Mouse (Mus musculus) liver, embryonic 11.5 days (tissue): ENCODE measurements around the gene Dock4. TPM values are rescaled to one million over a fixed set of nuclear protein-coding genes. Genes with fewer than 3 reads are reported as not detected.

Source experiments
- ATAC-seq: fragments of 200-750 bp; cut with Nextera tagmentation; replicated peaks from 2 replicates; pipeline ENCODE4 v1.8.0; 2017; ENCODE audit warnings: moderate number of reproducible peaks, mild to moderate bottlenecking, moderate TSS enrichment, moderate library complexity; ENCODE audit not compliant: low FRiP score
- DNase-seq: peaks from one replicate; pipeline ENCODE4 v3.0.0-alpha.2; 2017; ENCODE audit warnings: low spot score
- H3K27ac ChIP-seq: fragments of 300-500 bp; sonication (generic); 2 replicates; pipeline ENCODE4 v1.5.1; 2014; ENCODE audit warnings: mild to moderate bottlenecking, low read depth, low read length, control low read depth
- H3K27me3 ChIP-seq: fragments of 300-500 bp; sonication (generic); replicated peaks from 2 replicates; pipeline ENCODE4 v1.6.1; 2014; ENCODE audit warnings: low read length, mixed read lengths; ENCODE audit not compliant: control insufficient read depth, insufficient read depth
- H3K36me3 ChIP-seq: fragments of 300-500 bp; sonication (generic); 2 replicates; pipeline ENCODE4 v1.6.1; 2014; ENCODE audit warnings: mild to moderate bottlenecking, low read length, moderate library complexity, mixed read lengths; ENCODE audit not compliant: control insufficient read depth, insufficient read depth
- H3K4me1 ChIP-seq: fragments of 300-500 bp; sonication (generic); replicated peaks from 2 replicates; pipeline ENCODE4 v1.6.1; 2014; ENCODE audit warnings: low read length, mixed read lengths; ENCODE audit not compliant: control insufficient read depth, insufficient read depth
- H3K4me2 ChIP-seq: fragments of 300-500 bp; sonication (generic); 2 replicates; pipeline ENCODE4 v1.6.1; 2014; ENCODE audit warnings: mild to moderate bottlenecking, control low read depth, moderate library complexity
- H3K4me3 ChIP-seq: fragments of 300-500 bp; sonication (generic); 2 replicates; pipeline ENCODE4 v1.5.1; 2014; ENCODE audit warnings: low read depth, low read length, control low read depth
- H3K9ac ChIP-seq: fragments of 300-500 bp; sonication (generic); 2 replicates; pipeline ENCODE4 v1.6.1; 2014; ENCODE audit warnings: low read depth, low read length, control low read depth
- H3K9me3 ChIP-seq: fragments of 300-500 bp; sonication (generic); 2 replicates; pipeline ENCODE4 v1.6.1; 2016; ENCODE audit warnings: low read length, inconsistent platforms, mixed read lengths; ENCODE audit not compliant: control insufficient read depth
- WGBS: fragments of 180-500 bp; shearing (Covaris S2); extraction: QIAGEN DNeasy Blood & Tissue Kit; methylation state at CpG from one replicate; pipeline ENCODE4 v1.1.7; 2014; 5-methylcytosine and 5-hydroxymethylcytosine counted together
- polyA plus RNA-seq: library from polyadenylated mRNA; unstranded; fragments of >200 nt; fragmentation: Nextera tagmentation; extraction: Ambion mirVana; gene quantifications from 2 replicates; pipeline ENCODE4 v1.2.1, GENCODE M21; 2014

Dock4 gene
- polyA plus RNA-seq, 1 experiment from 2014 or later, result 4.4 TPM

DNA sequence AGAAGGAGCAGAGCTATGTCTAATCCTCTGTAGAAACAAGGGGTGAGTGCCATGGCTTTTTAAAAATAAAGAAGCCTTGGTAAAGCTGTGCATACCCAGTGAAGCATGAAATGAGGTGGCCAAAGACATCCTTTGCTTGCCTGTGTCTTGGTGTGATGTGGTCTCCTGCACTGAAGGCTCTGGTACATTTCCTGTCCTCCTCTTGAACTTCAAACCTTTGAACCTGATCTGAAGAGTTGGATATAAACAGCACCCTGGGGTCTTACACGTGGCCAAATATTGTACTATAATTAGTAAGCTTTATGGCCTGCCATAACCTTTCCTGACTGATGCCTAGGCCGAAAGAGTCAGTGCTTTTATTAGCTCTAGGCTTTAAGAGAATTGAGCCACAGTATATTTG, 134.6 kb downstream of the Dock4 start:
- no peaks in the 10 kb centered on the region for H3K36me3 ChIP-seq

DNA sequence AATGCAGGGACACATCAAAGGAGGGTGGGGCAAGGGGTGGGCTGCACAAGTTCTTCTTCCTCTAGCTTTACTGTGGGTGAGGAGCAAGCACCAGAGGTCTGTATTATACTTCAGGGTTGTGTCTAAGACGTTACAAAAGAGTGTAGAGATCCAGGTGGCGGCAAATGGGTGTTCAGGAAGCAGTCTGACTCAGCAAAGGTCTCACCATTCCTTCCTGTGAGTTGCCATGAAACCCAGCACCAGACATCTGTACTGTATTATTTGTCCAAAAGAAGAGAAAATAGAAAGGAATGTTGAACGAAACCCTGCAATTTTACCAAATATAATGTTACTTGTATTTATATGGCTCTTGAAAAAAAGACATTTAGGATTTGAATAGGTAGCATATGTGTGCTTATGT, 135.3 kb downstream of the Dock4 start:
- no peaks in the 10 kb centered on the region for H3K4me1 ChIP-seq
- no peak for DNase-seq
- no peaks in the 10 kb centered on the region for H3K9me3 ChIP-seq

More for the DNA sequence above, 134.6 kb downstream of the Dock4 start:
- Histone ChIP-seq H3K9me3 (no peaks in the 10 kb centered on the region), H3K4me3 (no peak overlapping the region), H3K27me3 (no peaks in the 10 kb centered on the region), H3K4me1 (no peaks in the 10 kb centered on the region), H3K27ac (no peak overlapping the region), H3K4me2 (no peak overlapping the region), H3K9ac (no peak overlapping the region)
- ATAC-seq (no peak), DNase-seq (no peak)
- 63% methylated on average over 2 of the region's 2 CpGs for whole genome bisulfite sequencing

DNA sequence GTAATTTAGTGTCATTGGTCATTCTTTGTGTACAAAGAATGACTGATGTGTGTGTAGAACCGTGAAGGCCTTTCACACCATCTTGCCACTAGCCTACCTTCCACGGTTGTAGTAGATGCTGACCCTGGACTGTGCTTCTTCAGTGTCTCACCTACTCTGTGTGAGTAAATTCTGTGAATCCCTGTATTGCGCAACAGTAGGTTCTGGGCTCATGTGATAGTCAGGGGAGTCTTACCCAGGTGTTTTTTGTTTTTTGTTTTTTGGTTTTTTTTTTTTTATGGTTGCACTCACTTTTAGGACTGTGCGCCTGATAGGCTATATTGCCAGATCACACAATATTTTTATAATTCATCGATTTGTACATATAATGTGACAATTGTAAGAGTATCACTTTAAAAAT, 136.3 kb downstream of the Dock4 start:
- WGBS, result 82% methylated on average over 5 of the region's 5 CpGs

More for the DNA sequence above, 135.3 kb downstream of the Dock4 start:
- no peak overlapping the region for H3K4me3 ChIP-seq
- 58% methylated on average over 3 of the region's 3 CpGs for WGBS
- no peaks in the 10 kb centered on the region for H3K36me3 ChIP-seq
- H3K4me2 ChIP-seq, result no peak overlapping the region
- ATAC-seq, result no peak
- H3K9ac ChIP-seq, result no peak overlapping the region
- no peaks in the 10 kb centered on the region for H3K27me3 ChIP-seq
- no peak overlapping the region for H3K27ac ChIP-seq

DNA sequence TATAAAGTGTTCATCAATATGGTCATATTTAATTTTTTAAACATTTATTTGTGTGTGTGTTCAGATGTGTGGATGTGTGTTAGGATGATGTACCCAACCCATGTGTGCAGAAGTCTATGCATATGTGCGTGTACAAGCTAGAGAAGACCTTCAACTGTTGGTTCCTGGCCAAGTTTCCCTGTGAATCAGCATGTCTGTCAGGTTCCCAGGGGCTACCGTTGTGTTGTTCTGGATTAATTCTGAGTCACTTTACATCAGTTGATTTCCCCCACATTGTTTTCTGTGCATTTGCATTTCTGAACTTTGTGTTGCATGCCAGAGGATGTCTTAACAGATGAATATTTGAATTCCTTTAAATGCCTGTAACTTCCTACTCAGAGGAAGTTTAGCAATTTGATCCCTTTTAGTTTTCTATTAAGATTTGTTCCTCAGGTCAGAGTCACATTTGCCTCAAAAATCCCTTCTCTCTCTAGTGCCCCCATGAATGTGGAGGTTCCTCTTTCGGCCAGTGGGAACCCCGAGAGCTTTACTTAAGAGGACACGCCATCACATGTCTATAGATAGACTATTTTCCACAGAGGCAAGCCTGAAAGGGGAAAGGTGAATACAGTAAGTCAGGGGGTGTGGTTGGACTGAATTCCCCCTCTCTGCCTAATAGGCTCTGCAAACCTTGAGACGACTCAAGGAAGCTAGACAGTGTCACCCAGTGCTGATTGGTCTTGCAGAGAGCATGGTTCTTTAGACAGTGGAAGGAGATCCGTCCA, 139.0 kb downstream of the Dock4 start:
- Histone ChIP-seq H3K4me1 (no peaks in the 10 kb centered on the region), H3K9ac (no peak overlapping the region), H3K36me3 (no peaks in the 10 kb centered on the region), H3K27ac (no peak overlapping the region), H3K4me2 (no peak overlapping the region), H3K4me3 (no peak overlapping the region), H3K9me3 (no peaks in the 10 kb centered on the region), H3K27me3 (no peaks in the 10 kb centered on the region)
- DNase-seq (no peak), ATAC-seq (no peak)
- WGBS, result 77% methylated on average over 7 of the region's 7 CpGs

More for the DNA sequence above, 136.3 kb downstream of the Dock4 start:
- no peak for ATAC-seq
- Histone ChIP-seq H3K27ac (no peak overlapping the region), H3K9me3 (no peaks in the 10 kb centered on the region), H3K36me3 (no peaks in the 10 kb centered on the region), H3K4me3 (no peak overlapping the region), H3K9ac (no peak overlapping the region), H3K4me2 (no peak overlapping the region), H3K4me1 (no peaks in the 10 kb centered on the region), H3K27me3 (no peaks in the 10 kb centered on the region)
- no peak for DNase-seq

DNA sequence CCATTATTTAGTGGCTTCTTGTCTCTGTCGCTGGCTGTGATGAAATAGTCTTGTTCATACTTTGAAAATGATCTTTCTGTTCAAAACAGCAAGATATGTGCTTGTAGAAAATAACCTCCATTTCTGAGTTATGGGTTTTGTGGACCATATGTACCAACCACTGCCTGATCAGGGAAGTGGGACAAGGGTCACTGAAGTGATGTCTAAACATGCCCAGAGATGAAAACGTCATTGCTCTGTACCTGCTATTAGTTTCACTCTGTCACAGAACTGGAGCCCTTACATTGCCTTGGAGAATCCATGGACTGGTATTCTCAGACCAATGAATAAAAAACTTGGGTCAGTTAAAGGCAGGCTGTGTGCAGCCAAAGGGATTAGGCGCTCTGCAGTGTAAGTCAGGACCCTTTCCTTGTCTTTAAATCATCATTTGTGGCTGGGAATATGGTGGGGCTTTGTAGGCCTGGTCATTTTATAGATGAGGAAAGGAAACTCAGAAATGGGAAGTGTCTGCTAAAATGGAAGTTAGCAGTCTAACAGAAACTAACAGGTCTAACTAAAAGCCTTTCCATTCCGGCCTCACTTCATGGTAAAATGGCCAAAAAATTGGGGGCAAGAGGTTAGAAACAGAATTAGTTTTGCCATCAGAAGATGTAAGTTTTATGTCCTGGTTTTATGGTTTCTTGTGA, 139.8 kb downstream of the Dock4 start:
- H3K4me3 ChIP-seq, result no peak overlapping the region
- H3K9ac ChIP-seq, result no peak overlapping the region
- H3K27ac ChIP-seq, result no peak overlapping the region
- no peaks in the 10 kb centered on the region for H3K27me3 ChIP-seq
- ATAC-seq, result no peak
- H3K9me3 ChIP-seq, result no peaks in the 10 kb centered on the region
- H3K36me3 ChIP-seq, result no peaks in the 10 kb centered on the region
- DNase-seq, result no peak
- 80% methylated on average over 4 of the region's 4 CpGs for WGBS
- no peaks in the 10 kb centered on the region for H3K4me1 ChIP-seq
- no peak overlapping the region for H3K4me2 ChIP-seq

DNA sequence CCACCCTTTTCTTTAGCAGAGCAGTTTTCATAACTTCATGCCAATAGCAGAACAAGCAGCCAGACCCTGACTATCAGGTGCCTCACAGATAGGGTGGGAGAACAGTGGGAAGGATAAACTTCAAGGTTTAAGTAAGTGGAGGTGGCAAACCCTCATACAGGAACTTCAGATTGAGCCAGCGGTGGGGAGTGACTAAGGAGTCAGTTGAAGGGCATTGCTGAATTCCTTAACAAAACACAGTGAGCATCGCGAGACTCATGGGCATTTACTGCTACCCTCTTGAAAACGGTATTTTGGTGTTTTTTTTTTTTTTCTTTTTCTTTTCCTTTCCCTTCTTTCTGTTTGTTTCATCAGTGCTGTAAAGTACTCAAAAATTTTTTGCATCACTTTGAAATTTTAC, 148.4 kb downstream of the Dock4 start:
- H3K4me2 ChIP-seq, result no peak overlapping the region
- 76% methylated on average over 4 of the region's 4 CpGs for WGBS
- no peak overlapping the region for H3K9ac ChIP-seq
- ATAC-seq, result no peak
- H3K9me3 ChIP-seq, result no peaks in the 10 kb centered on the region
- H3K36me3 ChIP-seq, result no peaks in the 10 kb centered on the region
- no peaks in the 10 kb centered on the region for H3K27me3 ChIP-seq
- no peak overlapping the region for H3K4me3 ChIP-seq
- no peak overlapping the region for H3K27ac ChIP-seq
- DNase-seq, result no peak
- no peaks in the 10 kb centered on the region; the same call in 1 of the 2 replicates for H3K4me1 ChIP-seq

DNA sequence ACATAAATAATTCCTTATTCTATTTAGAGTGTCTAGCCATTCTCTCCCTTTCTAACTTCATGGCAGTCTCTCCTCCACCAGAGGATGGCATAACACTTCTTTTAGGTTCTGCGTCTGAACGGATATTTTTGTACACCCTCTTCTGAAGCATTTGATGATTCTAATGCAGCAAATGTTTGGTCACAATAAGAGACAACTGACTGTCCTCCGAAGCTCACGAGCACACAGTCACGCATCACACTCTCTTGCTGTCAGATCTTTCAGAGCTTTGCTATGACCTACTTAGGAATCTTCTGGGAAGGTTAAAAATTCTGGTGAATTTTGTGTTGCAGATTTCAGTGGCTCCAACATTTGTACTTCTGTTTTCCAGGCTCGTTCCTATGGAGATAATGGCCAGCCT, 149.7 kb downstream of the Dock4 start:
- Histone ChIP-seq H3K4me3 (no peak overlapping the region), H3K27me3 (no peaks in the 10 kb centered on the region), H3K4me1 (no peaks in the 10 kb centered on the region; the same call in 1 of the 2 replicates), H3K9me3 (no peaks in the 10 kb centered on the region), H3K36me3 (no peaks in the 10 kb centered on the region), H3K9ac (no peak overlapping the region), H3K4me2 (no peak overlapping the region), H3K27ac (no peak overlapping the region)
- no peak for DNase-seq
- no peak for ATAC-seq
- 87% methylated on average over 6 of the region's 6 CpGs for WGBS

DNA sequence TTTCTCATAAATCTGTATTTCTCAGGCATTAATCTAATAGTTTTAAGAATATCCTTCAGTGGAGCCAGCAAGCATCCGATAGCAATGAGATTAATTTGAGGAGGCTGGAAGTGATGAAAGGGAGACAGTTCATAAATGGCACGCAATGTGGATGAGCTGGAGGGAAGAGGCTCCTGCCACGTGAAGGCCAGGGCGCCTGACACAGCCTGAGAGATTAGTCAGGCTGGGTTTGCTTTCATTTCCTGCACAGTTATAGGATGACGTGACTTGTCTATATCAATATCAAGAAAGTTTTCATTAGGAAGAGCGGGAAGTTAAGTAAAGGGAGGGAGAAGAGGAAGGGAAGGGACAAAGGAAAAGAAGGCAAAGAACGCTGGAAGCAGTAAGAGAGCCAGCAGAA, 150.3 kb downstream of the Dock4 start:
- no peak for ATAC-seq
- WGBS, result 64% methylated on average over 7 of the region's 7 CpGs
- Histone ChIP-seq H3K4me1 (no peaks in the 10 kb centered on the region; the same call in 1 of the 2 replicates), H3K4me3 (no peak overlapping the region), H3K27me3 (no peaks in the 10 kb centered on the region), H3K9ac (no peak overlapping the region), H3K27ac (no peak overlapping the region), H3K4me2 (no peak overlapping the region), H3K9me3 (no peaks in the 10 kb centered on the region), H3K36me3 (no peaks in the 10 kb centered on the region)
- DNase-seq, result no peak

DNA sequence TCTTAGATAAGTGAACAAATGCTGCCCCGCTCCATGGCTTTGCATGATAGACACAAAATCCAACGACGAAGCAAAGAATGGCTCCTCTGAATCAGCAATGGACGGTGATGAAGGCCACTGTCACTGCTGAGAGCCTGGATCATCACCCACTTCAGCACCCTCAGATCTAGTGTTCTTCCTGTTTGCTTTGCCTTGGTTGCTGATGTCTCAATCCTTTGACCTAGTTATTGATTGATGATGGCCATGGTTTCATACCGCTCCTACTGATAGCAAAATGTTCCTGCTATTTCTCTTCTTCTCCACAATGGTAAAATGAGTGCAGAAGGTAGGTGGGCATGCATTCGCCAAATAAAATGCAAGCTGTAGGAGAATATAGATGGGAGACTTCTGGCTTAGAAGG, 150.7 kb downstream of the Dock4 start:
- Histone ChIP-seq H3K27ac (no peak overlapping the region), H3K36me3 (no peaks in the 10 kb centered on the region), H3K27me3 (no peaks in the 10 kb centered on the region), H3K4me2 (no peak overlapping the region), H3K4me3 (no peak overlapping the region), H3K9me3 (no peaks in the 10 kb centered on the region), H3K4me1 (no peaks in the 10 kb centered on the region; the same call in 1 of the 2 replicates), H3K9ac (no peak overlapping the region)
- ATAC-seq (no peak), DNase-seq (no peak)
- 73% methylated on average over 6 of the region's 6 CpGs for WGBS
